Mouse (Mus musculus) ES-E14 (cell line): Measurements from ENCODE around the gene Fmn2.

ENCODE experiments used
- MAFK ChIP-seq: IDR thresholded peaks from 2 replicates; pipeline ENCODE4 v1.6.1; 2014; ENCODE audit warnings: mild to moderate bottlenecking, low read depth, low read length, inconsistent platforms; ENCODE audit not compliant: insufficient read depth
- ZNF384 ChIP-seq: IDR thresholded peaks from 2 replicates; pipeline ENCODE4 v1.6.1; 2012; ENCODE audit warnings: low read depth, low read length, inconsistent platforms

- TF ChIP-seq MAFK (no peak), ZNF384 (no peak)
Measured at GRCm38 (mm10) chr1:174555412-174555811, 53.8 kb downstream of the Fmn2 start.
